Mouse (Mus musculus) erythroblast, embryonic 14.5 days (primary cell): ENCODE data around the gene AW549877.

Experiments
- GATA1 ChIP-seq: IDR thresholded peaks from 2 replicates; pipeline ENCODE4 v1.6.1; 2012; ENCODE audit warnings: low read length, inconsistent platforms, mixed read lengths
- TAL1 ChIP-seq: IDR thresholded peaks from 3 replicates; pipeline ENCODE4 v1.6.1; 2012; ENCODE audit warnings: low read length, inconsistent platforms, mixed read lengths

GRCm38 (mm10) chr15:4024726-4025507 lies 29.4 kb upstream of the AW549877 start:
- TF ChIP-seq TAL1 (no peak), GATA1 (no peak)
